Mouse (Mus musculus): ENCODE data around the gene Amt. TPM values are rescaled to one million over a fixed set of nuclear protein-coding genes. Genes with fewer than 3 reads are reported as not detected.

Gene Amt
- polyA plus RNA-seq, 1 experiment from 2014 or later = 14.4 TPM

DNA sequence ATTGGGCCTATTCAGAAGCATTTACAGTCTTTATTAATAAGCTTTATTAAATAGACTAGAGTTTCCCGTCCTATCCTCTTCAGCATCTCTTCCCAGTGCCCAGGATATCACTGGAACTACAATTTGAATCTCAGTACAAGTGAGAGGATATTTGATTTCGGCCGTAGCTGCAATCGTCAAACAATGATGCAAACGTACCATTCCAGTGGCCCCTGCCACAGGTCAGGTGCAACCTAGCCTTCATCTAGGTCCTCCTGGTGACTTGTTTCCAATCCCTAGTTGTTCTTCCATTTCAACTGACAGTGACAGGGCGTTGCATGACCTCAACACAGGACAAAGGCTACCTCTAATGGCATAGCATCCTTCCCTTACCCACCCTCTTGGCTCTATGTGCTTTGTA lies 5.9 kb upstream of the Amt start:
- no peak for ATAC-seq (ENCODE audit: low read depth)
- H3K4me2 ChIP-seq (ENCODE audit: low read depth, low read length) = peak overlapping the region; percentile 88
- peaks cover 12% of the 10 kb centered on the region for H3K4me1 ChIP-seq (ENCODE audit: control insufficient read depth, low read depth, low read length)
- WGBS (ENCODE audit: insufficient replicate concordance) = 46% methylated on average over 6 of the region's 6 CpGs
- no peaks in the 10 kb centered on the region for H3K27me3 ChIP-seq (ENCODE audit: control insufficient read depth, insufficient read depth, low read depth, low read length)
- no peaks in the 10 kb centered on the region for H3K9me3 ChIP-seq (replicated peaks; ENCODE audit: control insufficient read depth, low read length)
- no peak overlapping the region for H3K27ac ChIP-seq (ENCODE audit: low read length)
- no peaks in the 10 kb centered on the region for H3K36me3 ChIP-seq (ENCODE audit: control insufficient read depth, insufficient read depth)
- H3K9ac ChIP-seq (ENCODE audit: low read depth, low read length) = no peak overlapping the region; the same call in 1 of the 2 replicates
- H3K4me3 ChIP-seq (ENCODE audit: low read depth, low read length) = peak overlapping the region; percentile 71

DNA sequence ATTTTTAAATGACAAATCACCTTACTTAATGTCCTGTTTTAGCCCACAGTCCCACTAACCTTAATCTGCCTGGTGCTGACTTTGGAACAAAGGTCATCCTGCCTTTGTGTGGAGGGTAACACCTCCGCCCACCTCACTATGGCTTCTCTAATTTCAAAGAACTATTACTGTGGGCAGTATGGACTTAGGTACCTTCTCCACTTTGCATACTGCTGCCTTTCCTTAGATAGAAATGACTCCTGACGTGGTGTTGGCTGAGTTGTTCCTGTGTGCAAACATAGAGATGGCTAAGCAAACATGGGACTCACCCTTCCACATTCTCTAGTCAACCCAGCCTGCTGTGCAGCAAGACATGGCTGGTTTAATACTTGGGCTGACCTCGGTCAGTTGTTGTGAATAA lies 5.2 kb downstream of the Amt start:
- H3K4me1 ChIP-seq (ENCODE audit: control insufficient read depth, low read depth, low read length) = peaks cover 14% of the 10 kb centered on the region
- no peaks in the 10 kb centered on the region for H3K27me3 ChIP-seq (ENCODE audit: control insufficient read depth, insufficient read depth, low read depth, low read length)
- WGBS (ENCODE audit: insufficient replicate concordance) = 56% methylated on average over 3 of the region's 3 CpGs
- peak overlapping the region; percentile 42; the same call in 1 of the 2 replicates for H3K27ac ChIP-seq (ENCODE audit: low read length)
- H3K9me3 ChIP-seq (replicated peaks; ENCODE audit: control insufficient read depth, low read length) = no peaks in the 10 kb centered on the region
- H3K36me3 ChIP-seq (ENCODE audit: control insufficient read depth, insufficient read depth) = peaks cover 8% of the 10 kb centered on the region; the same call in 1 of the 2 replicates
- no peak for ATAC-seq (ENCODE audit: low read depth)
- no peak overlapping the region for H3K4me3 ChIP-seq (ENCODE audit: low read depth, low read length)
- H3K9ac ChIP-seq (ENCODE audit: low read depth, low read length) = no peak overlapping the region
- no peak overlapping the region for H3K4me2 ChIP-seq (ENCODE audit: low read depth, low read length)

DNA sequence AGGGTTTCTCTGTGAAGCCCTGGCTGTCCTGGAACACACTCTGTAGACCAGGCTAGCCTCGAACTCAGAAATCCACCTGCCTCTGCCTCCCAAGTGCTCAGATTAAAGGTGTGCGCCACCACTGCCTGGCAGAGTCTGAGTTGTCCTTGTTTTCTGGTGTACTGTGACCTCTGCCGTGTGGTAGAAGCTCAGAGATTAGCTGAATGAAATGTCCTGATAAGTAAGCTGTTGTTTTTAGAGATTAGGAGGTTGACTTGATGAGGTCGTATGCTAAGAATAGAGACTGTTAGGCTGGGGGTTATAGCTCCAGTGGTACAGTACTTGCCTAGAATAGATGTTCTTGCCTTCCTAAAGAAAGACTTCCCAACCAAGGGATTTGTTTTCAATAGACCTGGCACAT lies 8.1 kb downstream of the Amt start:
- WGBS (ENCODE audit: insufficient replicate concordance) = 21% methylated on average over 4 of the region's 4 CpGs
- H3K9ac ChIP-seq (ENCODE audit: low read depth, low read length) = peak overlapping the region; percentile 86
- H3K36me3 ChIP-seq (ENCODE audit: control insufficient read depth, insufficient read depth) = peaks cover 8% of the 10 kb centered on the region; the same call in 1 of the 2 replicates
- no peaks in the 10 kb centered on the region for H3K27me3 ChIP-seq (ENCODE audit: control insufficient read depth, insufficient read depth, low read depth, low read length)
- H3K4me1 ChIP-seq (ENCODE audit: control insufficient read depth, low read depth, low read length) = peaks cover 26% of the 10 kb centered on the region
- peak overlapping the region; percentile 100 for H3K27ac ChIP-seq (ENCODE audit: low read length)
- H3K4me3 ChIP-seq (ENCODE audit: low read depth, low read length) = peak overlapping the region; percentile 88
- H3K4me2 ChIP-seq (ENCODE audit: low read depth, low read length) = peak overlapping the region; percentile 56
- no peaks in the 10 kb centered on the region for H3K9me3 ChIP-seq (replicated peaks; ENCODE audit: control insufficient read depth, low read length)
- no peak for ATAC-seq (ENCODE audit: low read depth)

DNA sequence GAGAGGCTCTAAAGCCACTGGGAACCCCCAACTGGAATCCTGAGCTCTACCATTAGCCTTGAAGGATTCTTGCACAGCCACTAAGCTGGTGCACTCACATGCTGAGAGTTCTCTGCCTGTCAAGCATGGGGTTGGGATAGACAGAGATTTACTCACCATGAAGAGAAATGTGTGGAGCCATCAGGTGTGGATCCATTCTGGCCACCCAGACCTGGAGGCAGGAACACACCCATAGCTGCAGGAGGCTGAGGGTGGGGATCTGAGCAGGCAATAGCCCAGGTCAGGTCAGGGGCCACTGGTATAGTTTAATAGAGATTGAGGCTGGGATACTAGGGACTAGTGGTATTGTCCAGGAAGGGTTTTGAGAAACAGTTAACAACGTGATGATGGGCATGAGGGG lies 8.5 kb downstream of the Amt start:
- WGBS (ENCODE audit: insufficient replicate concordance) = 0% methylated on average over 1 of the region's 1 CpGs

DNA sequence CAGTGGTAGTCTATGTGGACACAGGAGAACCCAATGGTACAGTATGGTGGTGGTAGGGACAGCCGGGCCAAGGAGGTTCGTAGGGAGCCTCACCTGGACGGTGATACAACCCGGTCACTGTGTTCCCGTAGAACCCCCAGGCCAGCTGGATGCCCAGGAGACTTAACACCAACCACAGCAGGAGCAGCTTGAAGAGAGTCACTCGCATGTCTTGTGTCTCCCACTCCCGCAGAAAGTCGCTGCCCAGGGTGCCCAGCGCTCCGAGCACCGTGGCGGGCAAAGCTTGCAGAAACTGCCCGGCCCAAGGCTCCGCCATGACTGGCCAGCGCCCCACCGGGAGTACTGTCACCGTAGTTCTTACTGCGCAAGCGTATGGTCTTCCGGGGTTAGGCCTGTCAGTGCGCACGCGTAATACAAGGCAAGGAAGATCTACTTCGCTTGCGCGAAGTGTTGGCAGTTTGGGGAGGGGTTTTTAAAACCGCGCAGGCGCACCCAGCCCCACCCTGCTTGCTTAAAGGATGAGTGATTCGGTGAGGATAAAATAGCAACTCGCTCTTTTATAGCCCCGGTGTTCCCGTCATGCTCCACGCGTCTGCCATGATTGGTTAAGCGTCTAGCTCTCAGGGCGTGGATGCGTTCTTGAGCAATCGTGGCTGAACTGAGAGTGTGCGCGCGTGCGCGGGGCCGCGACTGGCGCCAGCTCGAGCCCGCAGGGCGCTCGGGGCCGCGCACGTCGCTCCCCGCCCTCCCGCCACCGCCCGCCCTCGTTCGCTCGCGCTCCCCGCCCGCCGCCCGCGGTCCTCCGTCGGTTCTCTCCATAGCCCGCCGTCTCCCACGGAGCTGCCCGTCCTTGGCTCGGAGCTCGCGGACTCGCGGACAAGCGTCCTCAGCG lies 9.2 kb downstream of the Amt start, which contains the start of the genes Rhoa and Tcta:
Gene Rhoa (plus strand): TSS at position 501 of the 892 bp plus-strand sequence.
Gene Tcta (minus strand): TSS at position 532 of the 892 bp plus-strand sequence.
- peak within 1 kb of the TSS; percentile 56 for H3K4me2 ChIP-seq (ENCODE audit: low read depth, low read length)
- peak; percentile 90 for ATAC-seq (ENCODE audit: low read depth)
- H3K4me3 ChIP-seq (ENCODE audit: low read depth, low read length) = peak within 1 kb of the TSS; percentile 88
- peaks cover 8% of the 10 kb centered on the region; the same call in 1 of the 2 replicates for H3K36me3 ChIP-seq (ENCODE audit: control insufficient read depth, insufficient read depth)
- H3K9me3 ChIP-seq (replicated peaks; ENCODE audit: control insufficient read depth, low read length) = no peaks in the 10 kb centered on the region
- no peaks in the 10 kb centered on the region for H3K27me3 ChIP-seq (ENCODE audit: control insufficient read depth, insufficient read depth, low read depth, low read length)
- peak within 1 kb of the TSS; percentile 100 for H3K27ac ChIP-seq (ENCODE audit: low read length)
- H3K4me1 ChIP-seq (ENCODE audit: control insufficient read depth, low read depth, low read length) = peaks cover 32% of the 10 kb centered on the region
- peak within 1 kb of the TSS; percentile 98 for H3K9ac ChIP-seq (ENCODE audit: low read depth, low read length)
- under 1% methylated on average over 77 of the region's 81 CpGs for WGBS (ENCODE audit: insufficient replicate concordance)

More for the DNA sequence above, 8.5 kb downstream of the Amt start:
- Histone ChIP-seq H3K4me3 (ENCODE audit: low read depth, low read length) (peak overlapping the region; percentile 88), H3K4me1 (ENCODE audit: control insufficient read depth, low read depth, low read length) (peaks cover 26% of the 10 kb centered on the region), H3K27ac (ENCODE audit: low read length) (peak overlapping the region; percentile 100), H3K27me3 (ENCODE audit: control insufficient read depth, insufficient read depth, low read depth, low read length) (no peaks in the 10 kb centered on the region), H3K4me2 (ENCODE audit: low read depth, low read length) (peak overlapping the region; percentile 56), H3K9me3 (replicated peaks; ENCODE audit: control insufficient read depth, low read length) (no peaks in the 10 kb centered on the region), H3K9ac (ENCODE audit: low read depth, low read length) (peak overlapping the region; percentile 86), H3K36me3 (ENCODE audit: control insufficient read depth, insufficient read depth) (peaks cover 8% of the 10 kb centered on the region; the same call in 1 of the 2 replicates)
- ATAC-seq (ENCODE audit: low read depth) = no peak

DNA sequence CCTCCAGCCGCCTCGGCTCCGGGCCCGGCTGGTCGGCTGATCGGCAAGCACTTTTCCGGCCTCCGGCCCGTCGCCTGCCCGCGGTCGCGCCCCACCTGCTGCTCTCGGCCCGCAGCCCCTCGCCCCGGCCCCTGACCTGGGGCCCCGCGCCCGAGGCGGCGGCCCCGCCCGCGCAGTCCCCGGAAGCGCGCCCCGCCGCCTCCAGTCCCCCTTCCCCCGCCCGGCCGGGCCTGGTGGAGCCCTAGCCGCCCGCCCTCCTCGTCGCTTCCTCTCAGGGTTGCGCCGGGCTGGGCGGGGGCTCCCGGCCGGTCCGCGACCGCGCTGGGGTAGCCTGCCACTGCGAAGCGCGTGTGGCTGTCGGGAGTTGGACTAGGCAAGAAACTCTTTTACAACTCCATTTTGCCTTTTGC lies 9.9 kb downstream of the Amt start:
- H3K36me3 ChIP-seq (ENCODE audit: control insufficient read depth, insufficient read depth) = peaks cover 8% of the 10 kb centered on the region; the same call in 1 of the 2 replicates
- H3K4me3 ChIP-seq (ENCODE audit: low read depth, low read length) = peak overlapping the region; percentile 88
- peaks cover 32% of the 10 kb centered on the region for H3K4me1 ChIP-seq (ENCODE audit: control insufficient read depth, low read depth, low read length)
- H3K9ac ChIP-seq (ENCODE audit: low read depth, low read length) = peak overlapping the region; percentile 98
- H3K27me3 ChIP-seq (ENCODE audit: control insufficient read depth, insufficient read depth, low read depth, low read length) = no peaks in the 10 kb centered on the region
- WGBS (ENCODE audit: insufficient replicate concordance) = under 1% methylated on average over 45 of the region's 51 CpGs
- no peaks in the 10 kb centered on the region for H3K9me3 ChIP-seq (replicated peaks; ENCODE audit: control insufficient read depth, low read length)
- ATAC-seq (ENCODE audit: low read depth) = peak; percentile 76
- peak overlapping the region; percentile 45 for H3K4me2 ChIP-seq (ENCODE audit: low read depth, low read length)
- H3K27ac ChIP-seq (ENCODE audit: low read length) = peak overlapping the region; percentile 100

DNA sequence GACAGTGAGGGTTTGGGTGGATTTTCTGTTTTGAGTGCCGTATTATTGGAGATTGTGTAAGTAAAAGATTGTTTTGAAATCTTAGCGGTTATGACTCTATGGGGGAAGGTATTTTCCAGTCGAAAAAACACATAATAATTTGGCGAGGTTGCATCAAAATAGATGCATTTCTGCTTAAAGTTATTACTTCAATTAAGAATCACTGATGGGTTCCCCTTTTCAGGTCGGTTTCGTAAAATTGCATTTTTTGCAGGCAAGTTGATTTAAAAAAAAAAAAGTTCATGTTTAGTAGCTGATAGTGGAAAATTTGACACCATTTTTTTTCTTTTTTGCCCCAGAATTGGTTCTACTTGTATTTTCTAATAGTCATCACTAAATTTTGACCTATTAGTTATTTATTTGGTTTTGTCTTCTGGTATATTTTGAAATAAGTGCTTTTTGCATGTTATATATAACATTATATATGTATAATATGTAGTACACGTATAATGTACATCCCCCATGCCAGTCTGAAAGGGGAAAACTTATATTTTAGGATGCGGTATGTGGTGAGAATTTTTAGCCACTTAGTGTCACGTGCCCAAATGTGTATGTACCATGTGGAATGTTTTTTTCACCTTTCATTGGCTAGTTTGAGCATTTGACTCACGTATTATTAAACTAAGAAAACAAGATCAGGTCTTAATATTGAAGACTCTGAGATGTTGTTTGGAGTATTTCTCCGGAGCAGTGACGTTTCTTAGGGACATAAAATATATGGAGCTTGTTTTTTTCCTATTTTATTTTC lies 10.6 kb downstream of the Amt start:
- no peak for ATAC-seq (ENCODE audit: low read depth)
- H3K27ac ChIP-seq (ENCODE audit: low read length) = peak overlapping the region; percentile 100
- H3K4me2 ChIP-seq (ENCODE audit: low read depth, low read length) = peak overlapping the region; percentile 63
- peaks cover 38% of the 10 kb centered on the region for H3K4me1 ChIP-seq (ENCODE audit: control insufficient read depth, low read depth, low read length)
- peak overlapping the region; percentile 88 for H3K4me3 ChIP-seq (ENCODE audit: low read depth, low read length)
- H3K36me3 ChIP-seq (ENCODE audit: control insufficient read depth, insufficient read depth) = peaks cover 8% of the 10 kb centered on the region; the same call in 1 of the 2 replicates
- no peaks in the 10 kb centered on the region for H3K27me3 ChIP-seq (ENCODE audit: control insufficient read depth, insufficient read depth, low read depth, low read length)
- no peaks in the 10 kb centered on the region for H3K9me3 ChIP-seq (replicated peaks; ENCODE audit: control insufficient read depth, low read length)
- peak overlapping the region; percentile 98 for H3K9ac ChIP-seq (ENCODE audit: low read depth, low read length)
- 4% methylated on average over 12 of the region's 12 CpGs for WGBS (ENCODE audit: insufficient replicate concordance)

DNA sequence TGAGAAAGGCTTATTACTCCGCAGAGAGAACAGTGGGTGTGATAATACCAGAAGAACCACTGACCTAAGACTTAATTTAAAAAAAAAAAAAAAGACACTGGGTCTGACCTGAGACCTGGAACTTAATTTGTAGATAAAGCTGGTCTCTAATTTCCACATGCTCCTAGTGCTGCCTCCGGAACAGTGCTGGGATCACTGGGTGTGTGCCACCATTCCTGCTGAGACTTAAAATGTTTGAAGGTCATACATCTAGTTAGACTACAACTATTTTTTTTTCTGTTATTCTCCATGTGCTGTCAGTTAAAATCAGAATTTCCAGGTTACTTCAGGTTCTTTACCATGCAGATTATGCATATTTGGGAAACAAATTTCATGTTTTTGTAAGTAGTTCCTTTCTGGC lies 11.5 kb downstream of the Amt start:
- no peak for ATAC-seq (ENCODE audit: low read depth)
- peaks cover 6% of the 10 kb centered on the region; the same call in 1 of the 2 replicates for H3K36me3 ChIP-seq (ENCODE audit: control insufficient read depth, insufficient read depth)
- peak overlapping the region; percentile 53 for H3K27ac ChIP-seq (ENCODE audit: low read length)
- H3K9me3 ChIP-seq (replicated peaks; ENCODE audit: control insufficient read depth, low read length) = no peaks in the 10 kb centered on the region
- H3K4me2 ChIP-seq (ENCODE audit: low read depth, low read length) = peak overlapping the region; percentile 63
- no peaks in the 10 kb centered on the region for H3K27me3 ChIP-seq (ENCODE audit: control insufficient read depth, insufficient read depth, low read depth, low read length)
- 35% methylated on average over 2 of the region's 2 CpGs for WGBS (ENCODE audit: insufficient replicate concordance)
- H3K4me3 ChIP-seq (ENCODE audit: low read depth, low read length) = peak overlapping the region; percentile 67
- H3K9ac ChIP-seq (ENCODE audit: low read depth, low read length) = peak overlapping the region; percentile 66
- peaks cover 38% of the 10 kb centered on the region for H3K4me1 ChIP-seq (ENCODE audit: control insufficient read depth, low read depth, low read length)
